Mouse (Mus musculus): ENCODE data around the gene Tmcc2. TPM values are rescaled to one million over a fixed set of nuclear protein-coding genes. Genes with fewer than 3 reads are reported as not detected.

Tmcc2 gene
- polyA plus RNA-seq (2015; fragmentation: Nextera tagmentation; extraction: Ambion mirVana): 10.5 and 16.1 TPM in 2 replicates

DNA sequence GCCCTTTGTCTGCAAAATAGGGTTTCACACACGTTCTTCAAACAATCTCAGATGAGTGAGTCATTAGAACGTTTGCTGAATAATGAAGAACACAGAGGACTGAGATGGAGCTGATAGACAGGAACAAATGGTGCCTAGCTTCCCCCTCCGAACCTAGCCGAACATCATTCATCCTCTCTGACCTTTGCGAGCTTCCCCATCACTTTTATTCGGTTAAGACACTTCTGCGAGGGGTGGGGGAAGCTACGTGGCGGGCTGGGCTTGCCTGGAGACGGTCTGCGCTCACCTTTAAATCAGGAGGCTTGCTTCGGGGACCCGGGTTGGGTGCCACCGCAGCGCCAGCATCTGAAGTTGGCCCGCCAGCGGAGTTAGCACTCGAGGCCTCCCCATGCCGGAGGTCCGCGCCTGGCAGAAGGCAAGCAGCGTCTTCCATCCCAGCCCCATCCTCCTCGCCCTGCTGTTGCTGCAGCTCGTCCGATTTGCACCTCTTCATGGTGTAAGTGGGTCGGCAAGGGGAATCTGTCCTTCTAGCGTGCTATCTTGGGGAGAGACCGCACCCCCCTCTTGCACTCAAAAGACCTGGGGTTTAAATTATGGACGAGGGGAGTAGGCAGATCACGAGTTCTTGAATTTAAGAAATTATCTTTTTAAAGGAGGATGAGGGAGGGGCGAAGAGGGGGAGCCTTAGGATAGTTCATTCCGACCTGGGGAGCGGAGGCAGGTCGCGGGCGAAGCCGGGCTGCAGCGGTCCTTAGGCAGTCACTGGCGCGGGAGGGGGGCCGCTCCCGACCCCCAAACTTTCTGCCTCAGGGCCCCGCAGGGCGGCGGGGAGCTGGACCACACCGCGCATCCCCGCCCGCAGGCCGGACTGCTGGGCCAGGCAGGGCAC lies at the start of gene Tmcc2:
Gene Tmcc2 (minus strand): TSS at position 591 of the 889 bp plus-strand sequence.
- WGBS: under 1% methylated on average over 42 of the region's 50 CpGs
- ATAC-seq (ENCODE audit: insufficient number of reproducible peaks, insufficient read depth, low FRiP score, low TSS enrichment, low read depth): no peak

DNA sequence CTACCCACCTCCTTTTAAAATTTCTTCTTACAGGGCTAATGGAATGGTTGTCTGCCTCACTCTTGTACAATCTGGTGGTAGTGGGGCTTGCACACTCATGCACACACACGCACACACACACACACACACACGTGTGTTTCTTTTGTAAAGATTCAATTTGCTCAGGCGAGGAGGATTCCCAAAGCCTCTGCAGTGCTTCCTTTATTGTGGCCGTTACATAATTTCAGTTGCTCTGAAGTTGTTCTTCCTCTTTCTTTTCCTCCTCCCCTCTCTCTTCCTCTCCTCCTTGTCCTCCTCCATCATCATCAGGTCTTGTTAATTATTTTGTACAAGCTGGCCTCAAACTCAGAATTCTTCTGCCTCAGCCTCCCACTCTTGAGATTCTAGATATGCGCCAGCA lies 46.3 kb upstream of the Tmcc2 start:
- no peak overlapping the region for H3K27ac ChIP-seq
- H3K27me3 ChIP-seq: no peaks in the 10 kb centered on the region
- no peaks in the 10 kb centered on the region for H3K9me3 ChIP-seq
- WGBS: 83% methylated on average over 5 of the region's 5 CpGs
- H3K4me1 ChIP-seq: peaks cover 3% of the 10 kb centered on the region; the same call in 1 of the 2 replicates
- H3K9ac ChIP-seq: no peak overlapping the region
- H3K4me2 ChIP-seq: no peak overlapping the region
- no peak overlapping the region for H3K4me3 ChIP-seq
- ATAC-seq (ENCODE audit: insufficient number of reproducible peaks, insufficient read depth, low FRiP score, low TSS enrichment, low read depth): no peak
- H3K36me3 ChIP-seq: peaks cover 57% of the 10 kb centered on the region

More for the DNA sequence above, at the start of gene Tmcc2:
- Histone ChIP-seq H3K4me2 (peak within 1 kb of the TSS; percentile 89), H3K9ac (peak within 1 kb of the TSS; percentile 94), H3K4me3 (peak within 1 kb of the TSS; percentile 80), H3K4me1 (peaks cover 49% of the 10 kb centered on the region), H3K9me3 (no peaks in the 10 kb centered on the region), H3K27me3 (no peaks in the 10 kb centered on the region), H3K36me3 (no peaks in the 10 kb centered on the region), H3K27ac (peak within 1 kb of the TSS; percentile 88)

GRCm38 (mm10) chr1:132436960-132437359 lies 45.9 kb upstream of the Tmcc2 start:
- ATAC-seq (ENCODE audit: insufficient number of reproducible peaks, insufficient read depth, low FRiP score, low TSS enrichment, low read depth): no peak
- Histone ChIP-seq H3K27ac (peak overlapping the region; percentile 39; the same call in 1 of the 2 replicates), H3K9ac (no peak overlapping the region), H3K36me3 (peaks cover 53% of the 10 kb centered on the region), H3K9me3 (no peaks in the 10 kb centered on the region), H3K4me1 (peaks cover 6% of the 10 kb centered on the region), H3K4me3 (no peak overlapping the region), H3K4me2 (no peak overlapping the region), H3K27me3 (no peaks in the 10 kb centered on the region)
- 82% methylated on average over 1 of the region's 1 CpGs for WGBS

GRCm38 (mm10) chr1:132436320-132436958 lies 45.4 kb upstream of the Tmcc2 start:
- peaks cover 48% of the 10 kb centered on the region for H3K36me3 ChIP-seq
- no peak overlapping the region for H3K9ac ChIP-seq
- H3K9me3 ChIP-seq: no peaks in the 10 kb centered on the region
- WGBS: 60% methylated on average over 4 of the region's 4 CpGs
- no peaks in the 10 kb centered on the region for H3K27me3 ChIP-seq
- H3K4me1 ChIP-seq: peaks cover 11% of the 10 kb centered on the region
- H3K4me2 ChIP-seq: no peak overlapping the region
- H3K27ac ChIP-seq: peak overlapping the region; percentile 39; the same call in 1 of the 2 replicates
- no peak overlapping the region for H3K4me3 ChIP-seq
- ATAC-seq (ENCODE audit: insufficient number of reproducible peaks, insufficient read depth, low FRiP score, low TSS enrichment, low read depth): 0 out of 2 replicates have a peak, but pooled peaks have one; percentile 26

DNA sequence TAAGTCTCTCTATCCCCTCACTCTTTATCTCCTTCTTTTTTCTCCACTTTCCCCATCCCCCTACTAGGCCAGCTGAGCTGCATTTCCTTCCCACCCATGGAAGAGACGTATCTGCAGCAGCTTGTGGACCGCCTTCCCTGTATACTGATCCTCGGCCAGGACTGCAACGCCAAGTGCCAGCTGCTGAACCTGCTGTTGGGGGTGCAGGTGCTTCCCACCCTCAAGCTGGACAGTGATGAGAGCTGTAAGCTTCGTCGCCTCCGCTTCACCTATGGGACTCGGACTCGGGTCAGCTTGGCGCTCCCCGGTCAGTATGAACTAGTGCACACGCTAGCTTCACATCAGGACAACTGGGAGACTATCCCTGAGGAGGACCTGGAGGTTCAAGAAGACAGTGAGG lies 43.0 kb upstream of the Tmcc2 start:
- ATAC-seq (ENCODE audit: insufficient number of reproducible peaks, insufficient read depth, low FRiP score, low TSS enrichment, low read depth): no peak
- Histone ChIP-seq H3K4me2 (no peak overlapping the region), H3K9ac (no peak overlapping the region), H3K4me1 (peaks cover 23% of the 10 kb centered on the region), H3K27me3 (no peaks in the 10 kb centered on the region), H3K9me3 (no peaks in the 10 kb centered on the region), H3K4me3 (no peak overlapping the region), H3K36me3 (peaks cover 28% of the 10 kb centered on the region), H3K27ac (no peak overlapping the region)
- WGBS: 92% methylated on average over 12 of the region's 12 CpGs

DNA sequence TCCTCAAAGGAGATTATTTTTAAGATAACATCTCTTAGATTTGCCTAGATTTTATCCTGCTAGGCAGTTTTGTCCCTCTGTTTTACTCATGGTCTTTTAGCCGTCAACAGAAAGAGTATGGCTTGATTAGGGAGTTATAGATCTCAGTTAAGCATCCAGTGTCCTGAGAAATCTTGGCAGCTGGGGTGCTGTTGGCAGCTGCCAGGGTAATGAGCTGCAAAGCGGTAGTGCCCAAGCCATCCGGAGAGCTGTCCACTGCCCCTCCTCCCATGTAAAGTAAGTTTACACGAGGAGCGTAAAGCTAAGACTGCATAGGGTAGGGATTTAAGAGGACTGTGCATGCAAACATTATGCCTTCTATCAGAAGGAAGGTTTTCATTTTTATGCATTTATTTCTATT lies 42.3 kb upstream of the Tmcc2 start:
- H3K27me3 ChIP-seq: no peaks in the 10 kb centered on the region
- WGBS: 82% methylated on average over 5 of the region's 5 CpGs
- H3K9me3 ChIP-seq: no peaks in the 10 kb centered on the region
- H3K4me1 ChIP-seq: peaks cover 23% of the 10 kb centered on the region
- no peak overlapping the region for H3K4me2 ChIP-seq
- no peak overlapping the region for H3K27ac ChIP-seq
- no peak for ATAC-seq (ENCODE audit: insufficient number of reproducible peaks, insufficient read depth, low FRiP score, low TSS enrichment, low read depth)
- no peak overlapping the region for H3K9ac ChIP-seq
- no peak overlapping the region for H3K4me3 ChIP-seq
- peaks cover 27% of the 10 kb centered on the region for H3K36me3 ChIP-seq

- H3K27me3 ChIP-seq: no peaks in the 10 kb centered on the region
- 71% methylated on average over 9 of the region's 9 CpGs for WGBS
- H3K9me3 ChIP-seq: no peaks in the 10 kb centered on the region
- no peak overlapping the region for H3K4me2 ChIP-seq
- ATAC-seq (ENCODE audit: insufficient number of reproducible peaks, insufficient read depth, low FRiP score, low TSS enrichment, low read depth): no peak
- H3K9ac ChIP-seq: no peak overlapping the region
- peaks cover 19% of the 10 kb centered on the region for H3K36me3 ChIP-seq
- H3K4me3 ChIP-seq: no peak overlapping the region
- no peak overlapping the region for H3K27ac ChIP-seq
- peaks cover 23% of the 10 kb centered on the region for H3K4me1 ChIP-seq
Measured at GRCm38 (mm10) chr1:132431716-132432115, 40.6 kb upstream of the Tmcc2 start.

DNA sequence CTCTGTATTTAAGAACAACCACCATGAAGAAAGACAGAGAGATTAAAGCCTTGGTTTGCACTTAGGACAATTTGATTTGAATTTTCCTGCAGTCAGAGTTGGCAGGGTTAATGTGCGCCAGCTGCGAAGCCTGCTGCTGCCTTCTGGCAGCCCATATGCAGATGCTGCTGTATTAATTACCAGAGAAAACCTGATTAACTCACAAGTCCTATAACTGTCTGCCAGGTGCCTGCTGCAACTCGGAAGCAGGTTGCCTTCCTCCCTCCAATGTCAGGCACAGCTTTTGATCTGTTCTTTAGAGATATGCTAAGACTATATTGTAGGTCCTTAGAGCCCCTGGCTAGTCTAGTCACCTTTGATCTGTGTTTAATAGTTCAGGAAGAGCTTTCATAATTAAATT lies 39.7 kb upstream of the Tmcc2 start:
- H3K4me3 ChIP-seq: no peak overlapping the region
- no peak overlapping the region for H3K4me2 ChIP-seq
- H3K4me1 ChIP-seq: peaks cover 24% of the 10 kb centered on the region
- H3K27me3 ChIP-seq: no peaks in the 10 kb centered on the region
- H3K9ac ChIP-seq: no peak overlapping the region
- no peak for ATAC-seq (ENCODE audit: insufficient number of reproducible peaks, insufficient read depth, low FRiP score, low TSS enrichment, low read depth)
- no peak overlapping the region for H3K27ac ChIP-seq
- no peaks in the 10 kb centered on the region for H3K9me3 ChIP-seq
- WGBS: 26% methylated on average over 3 of the region's 3 CpGs
- H3K36me3 ChIP-seq: peaks cover 16% of the 10 kb centered on the region

DNA sequence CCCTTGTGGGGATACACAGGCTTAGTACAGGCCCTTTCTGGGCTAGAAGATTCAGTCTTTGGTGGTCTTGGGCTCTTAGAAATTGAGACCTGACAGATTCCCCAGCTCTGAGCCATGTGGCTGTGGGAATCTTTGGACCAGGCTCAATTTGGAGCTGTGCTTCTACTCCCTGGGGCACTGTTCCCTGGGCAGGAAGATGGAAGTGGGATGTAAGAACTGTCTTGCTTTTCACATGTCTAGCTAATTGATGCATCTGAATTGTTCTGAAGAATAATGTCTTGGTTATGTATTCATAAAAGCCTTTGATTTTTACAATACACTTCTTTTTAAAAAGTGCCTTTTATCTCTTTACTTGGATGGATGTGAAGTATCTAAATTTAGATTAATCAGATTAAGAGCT lies 34.5 kb upstream of the Tmcc2 start:
- ATAC-seq (ENCODE audit: insufficient number of reproducible peaks, insufficient read depth, low FRiP score, low TSS enrichment, low read depth): no peak
- Histone ChIP-seq H3K4me2 (no peak overlapping the region), H3K36me3 (peaks cover 8% of the 10 kb centered on the region), H3K27ac (no peak overlapping the region), H3K4me1 (peaks cover 21% of the 10 kb centered on the region), H3K4me3 (no peak overlapping the region), H3K9me3 (no peaks in the 10 kb centered on the region), H3K9ac (no peak overlapping the region), H3K27me3 (no peaks in the 10 kb centered on the region)

DNA sequence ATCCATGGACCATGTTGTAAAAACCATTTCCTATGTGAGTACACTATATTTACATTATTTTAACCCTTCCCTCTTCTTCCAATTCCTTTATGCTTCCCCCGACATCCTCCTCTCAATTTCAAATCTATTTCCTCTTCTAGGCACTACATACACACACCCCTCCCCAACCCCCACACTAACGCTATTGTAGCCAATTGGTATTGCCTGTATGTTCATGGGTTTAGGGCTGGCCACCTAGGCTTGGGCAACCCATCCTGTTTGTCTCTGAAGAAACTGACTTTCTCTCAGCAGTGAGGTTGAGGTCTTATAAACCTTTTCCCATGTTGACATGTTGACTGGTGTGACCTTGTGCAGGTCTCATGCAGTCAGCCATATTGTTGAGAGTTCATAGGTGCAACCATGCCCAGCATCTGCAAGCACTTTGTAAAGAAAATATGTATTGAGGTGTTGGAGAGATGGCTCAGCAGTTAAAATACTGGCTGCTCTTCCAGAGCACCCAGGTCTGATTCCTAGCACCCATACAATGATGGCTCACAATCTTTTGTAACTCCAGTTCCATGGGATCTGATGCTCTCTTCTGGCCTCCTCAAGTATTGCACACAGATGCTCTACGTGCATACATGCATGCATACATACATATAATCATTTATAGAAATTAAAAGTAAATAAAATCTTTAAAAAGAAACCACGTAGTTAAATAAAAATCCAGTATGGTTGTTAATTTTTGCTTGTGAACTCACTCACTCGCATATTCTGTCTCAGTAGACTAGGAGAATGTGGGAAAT lies 32.0 kb upstream of the Tmcc2 start:
- H3K9ac ChIP-seq: no peak overlapping the region
- ATAC-seq (ENCODE audit: insufficient number of reproducible peaks, insufficient read depth, low FRiP score, low TSS enrichment, low read depth): no peak
- no peak overlapping the region for H3K27ac ChIP-seq
- no peak overlapping the region for H3K4me3 ChIP-seq
- peaks cover 8% of the 10 kb centered on the region for H3K36me3 ChIP-seq
- H3K4me2 ChIP-seq: no peak overlapping the region
- WGBS: 88% methylated on average over 5 of the region's 5 CpGs
- no peaks in the 10 kb centered on the region for H3K27me3 ChIP-seq
- peaks cover 34% of the 10 kb centered on the region for H3K4me1 ChIP-seq
- no peaks in the 10 kb centered on the region for H3K9me3 ChIP-seq

- WGBS: 87% methylated on average over 7 of the region's 7 CpGs
- no peak overlapping the region for H3K27ac ChIP-seq
- peaks cover 33% of the 10 kb centered on the region for H3K4me1 ChIP-seq
- H3K9me3 ChIP-seq: no peaks in the 10 kb centered on the region
- H3K27me3 ChIP-seq: no peaks in the 10 kb centered on the region
- H3K4me2 ChIP-seq: no peak overlapping the region
- peaks cover 8% of the 10 kb centered on the region for H3K36me3 ChIP-seq
- no peak overlapping the region for H3K4me3 ChIP-seq
- no peak for ATAC-seq (ENCODE audit: insufficient number of reproducible peaks, insufficient read depth, low FRiP score, low TSS enrichment, low read depth)
- H3K9ac ChIP-seq: no peak overlapping the region
Measured at GRCm38 (mm10) chr1:132420662-132421061, 29.6 kb upstream of the Tmcc2 start.

Data from embryonic facial prominence, embryonic 13.5 days (tissue).